Mouse (Mus musculus) intestine, embryonic 16.5 days (tissue): ENCODE measurements around the gene Ints3. TPM values are rescaled to one million over a fixed set of nuclear protein-coding genes. Genes with fewer than 3 reads are reported as not detected.

Experiments
- ATAC-seq: fragments of 200-750 bp; cut with Nextera tagmentation; 2 replicates; pipeline ENCODE4 v1.8.0; 2017; ENCODE audit warnings: moderate TSS enrichment, moderate library complexity
- H3K27ac ChIP-seq: fragments of 300-500 bp; sonication (generic); 2 replicates; pipeline ENCODE4 v1.5.1; 2014; ENCODE audit warnings: mild to moderate bottlenecking, low read length
- H3K27me3 ChIP-seq: fragments of 300-500 bp; sonication (generic); replicated peaks from 2 replicates; pipeline ENCODE4 v1.6.1; 2014; ENCODE audit warnings: low read length, control low read depth, mixed read lengths; ENCODE audit not compliant: control insufficient read depth, insufficient read depth
- H3K36me3 ChIP-seq: fragments of 300-500 bp; sonication (generic); 2 replicates; pipeline ENCODE4 v1.6.1; 2014; ENCODE audit warnings: low read length, control low read depth; ENCODE audit not compliant: control insufficient read depth, insufficient read depth
- H3K4me1 ChIP-seq: fragments of 300-500 bp; sonication (generic); 2 replicates; pipeline ENCODE4 v1.6.1; 2014; ENCODE audit warnings: low read length, control low read depth, mixed read lengths; ENCODE audit not compliant: control insufficient read depth, insufficient read depth
- H3K4me2 ChIP-seq: fragments of 300-500 bp; sonication (generic); 2 replicates; pipeline ENCODE4 v1.6.1; 2014; ENCODE audit warnings: low read depth, low read length, control low read depth
- H3K4me3 ChIP-seq: fragments of 300-500 bp; sonication (generic); 2 replicates; pipeline ENCODE4 v1.5.1; 2014; ENCODE audit warnings: mild to moderate bottlenecking, low read length
- H3K9ac ChIP-seq: fragments of 300-500 bp; sonication (generic); 2 replicates; pipeline ENCODE4 v1.6.1; 2014; ENCODE audit warnings: low read depth, low read length
- H3K9me3 ChIP-seq: fragments of 300-500 bp; sonication (generic); 2 replicates; pipeline ENCODE4 v1.6.1; 2016; ENCODE audit warnings: low read length, control low read depth; ENCODE audit not compliant: control insufficient read depth
- WGBS: fragments of 180-500 bp; shearing (Covaris S2); extraction: QIAGEN DNeasy Blood & Tissue Kit; methylation state at CpG from one replicate; pipeline ENCODE4 v1.1.7; 2014; 5-methylcytosine and 5-hydroxymethylcytosine counted together
- polyA plus RNA-seq: library from polyadenylated mRNA; unstranded; fragments of >200 nt; fragmentation: Nextera tagmentation; extraction: Ambion mirVana; gene quantifications from 2 replicates; pipeline ENCODE4 v1.2.1, GENCODE M21; 2015

Gene Ints3
- polyA plus RNA-seq, 1 experiment from 2014 or later = 20.2 TPM

DNA sequence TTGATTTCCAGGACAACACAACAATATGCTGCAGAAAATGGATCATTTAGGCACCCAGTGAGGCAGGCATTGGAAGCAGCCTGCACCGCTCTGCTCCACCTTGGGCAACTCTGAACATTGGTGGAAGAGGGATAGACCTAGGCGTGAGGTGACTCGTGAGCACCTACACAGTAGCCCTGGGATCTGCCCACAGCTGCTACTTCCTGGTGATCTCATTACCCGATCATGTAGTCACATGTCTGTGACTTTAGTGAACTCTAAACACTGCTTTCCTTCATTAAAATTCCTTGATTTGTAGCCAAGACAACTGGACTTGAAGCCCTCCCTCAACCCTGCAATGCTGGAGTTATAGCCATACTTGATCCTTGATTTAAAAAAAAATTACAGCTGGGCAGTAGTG lies 59.1 kb downstream of the Ints3 start:
- 64% methylated on average over 4 of the region's 4 CpGs for WGBS
- no peak overlapping the region for H3K4me2 ChIP-seq
- H3K9me3 ChIP-seq = no peaks in the 10 kb centered on the region
- no peaks in the 10 kb centered on the region for H3K4me1 ChIP-seq
- peak; percentile 52 for ATAC-seq
- no peaks in the 10 kb centered on the region for H3K36me3 ChIP-seq
- H3K27ac ChIP-seq = no peak overlapping the region; the same call in 1 of the 2 replicates
- H3K27me3 ChIP-seq = no peaks in the 10 kb centered on the region
- H3K9ac ChIP-seq = no peak overlapping the region
- no peak overlapping the region for H3K4me3 ChIP-seq

GRCm38 (mm10) chr3:90373432-90374028 lies 59.9 kb downstream of the Ints3 start:
- Histone ChIP-seq H3K4me3 (no peak overlapping the region), H3K9me3 (no peaks in the 10 kb centered on the region), H3K27ac (no peak overlapping the region), H3K9ac (no peak overlapping the region), H3K27me3 (no peaks in the 10 kb centered on the region), H3K4me2 (no peak overlapping the region), H3K36me3 (no peaks in the 10 kb centered on the region), H3K4me1 (no peaks in the 10 kb centered on the region)
- WGBS = 26% methylated on average over 4 of the region's 4 CpGs
- peak; percentile 72 for ATAC-seq

DNA sequence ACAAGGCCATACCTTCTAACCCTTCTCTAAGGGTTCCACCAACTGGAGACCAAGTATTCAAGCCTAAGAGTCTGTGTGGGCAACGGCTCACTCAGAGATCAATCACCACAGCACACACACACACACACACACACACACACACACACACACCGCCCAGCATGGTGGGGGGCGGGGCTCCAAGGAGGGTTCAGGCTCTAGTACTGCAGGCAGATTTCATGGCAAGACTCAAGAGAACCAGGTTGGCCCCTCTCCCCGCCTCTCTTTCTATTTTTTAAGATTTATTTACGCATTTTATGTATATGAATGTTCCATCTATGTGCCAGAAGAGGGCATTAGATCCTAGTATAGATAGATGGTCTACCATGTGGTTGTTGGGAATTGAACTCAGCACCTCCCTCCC lies 60.6 kb downstream of the Ints3 start:
- 56% methylated on average over 5 of the region's 5 CpGs for WGBS
- H3K9me3 ChIP-seq = no peaks in the 10 kb centered on the region
- no peaks in the 10 kb centered on the region for H3K36me3 ChIP-seq
- no peak overlapping the region for H3K9ac ChIP-seq
- no peaks in the 10 kb centered on the region for H3K4me1 ChIP-seq
- no peak overlapping the region for H3K27ac ChIP-seq
- H3K27me3 ChIP-seq = no peaks in the 10 kb centered on the region
- H3K4me3 ChIP-seq = no peak overlapping the region
- ATAC-seq = no peak
- no peak overlapping the region for H3K4me2 ChIP-seq

DNA sequence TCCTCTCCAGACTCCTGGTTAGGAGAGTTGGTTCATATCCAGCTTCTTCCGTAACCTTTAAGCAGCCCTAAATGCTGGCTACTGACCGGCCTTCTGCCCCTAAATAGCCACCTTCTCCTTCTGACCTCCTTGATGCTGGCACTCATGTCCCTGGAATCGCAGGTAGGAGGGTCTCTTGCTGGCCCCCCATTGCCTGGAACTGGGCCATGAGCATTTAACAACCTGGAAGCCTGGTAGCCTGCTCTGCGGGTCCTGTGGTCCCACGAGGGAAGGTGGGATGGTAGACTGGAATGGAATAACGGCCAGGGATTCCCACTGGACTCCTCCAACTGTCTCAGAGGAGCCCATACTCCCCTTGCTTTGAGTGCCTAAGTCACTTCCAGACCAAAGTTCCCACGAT lies 61.6 kb downstream of the Ints3 start:
- Histone ChIP-seq H3K27ac (no peak overlapping the region), H3K36me3 (no peaks in the 10 kb centered on the region), H3K27me3 (no peaks in the 10 kb centered on the region), H3K9me3 (no peaks in the 10 kb centered on the region), H3K4me2 (no peak overlapping the region), H3K4me3 (no peak overlapping the region), H3K9ac (no peak overlapping the region), H3K4me1 (peaks cover under 1% of the 10 kb centered on the region; the same call in 1 of the 2 replicates)
- no peak for ATAC-seq
- 66% methylated on average over 7 of the region's 7 CpGs for WGBS

DNA sequence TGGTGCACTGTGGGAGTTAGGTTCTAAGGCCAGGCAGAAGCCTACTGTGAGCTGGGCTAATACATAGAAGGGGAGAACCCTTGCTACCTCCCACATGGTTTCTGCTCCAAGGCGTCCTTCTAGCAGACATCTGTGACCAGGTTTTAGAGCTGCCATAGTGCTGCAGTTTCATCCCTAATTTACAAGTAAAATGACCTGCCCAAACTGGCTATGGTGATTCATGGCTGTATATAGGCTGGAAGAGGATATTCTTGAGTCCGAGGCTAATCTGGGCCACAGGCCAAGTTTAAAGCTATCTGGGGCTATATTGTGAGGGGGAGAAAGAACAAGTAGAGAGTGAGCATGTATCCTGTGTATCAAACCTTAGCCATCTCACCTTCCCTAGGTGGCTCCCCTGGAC lies 64.4 kb downstream of the Ints3 start:
- H3K27ac ChIP-seq = no peak overlapping the region
- H3K36me3 ChIP-seq = no peaks in the 10 kb centered on the region
- H3K4me3 ChIP-seq = no peak overlapping the region
- 41% methylated on average over 2 of the region's 2 CpGs for WGBS
- no peak overlapping the region for H3K4me2 ChIP-seq
- no peaks in the 10 kb centered on the region for H3K27me3 ChIP-seq
- no peak overlapping the region for H3K9ac ChIP-seq
- no peak for ATAC-seq
- peaks cover 5% of the 10 kb centered on the region for H3K4me1 ChIP-seq
- H3K9me3 ChIP-seq = no peaks in the 10 kb centered on the region

- Histone ChIP-seq H3K4me3 (no peak overlapping the region), H3K36me3 (no peaks in the 10 kb centered on the region), H3K27me3 (no peaks in the 10 kb centered on the region), H3K9ac (no peak overlapping the region), H3K4me2 (no peak overlapping the region), H3K27ac (peak overlapping the region; percentile 74), H3K9me3 (no peaks in the 10 kb centered on the region), H3K4me1 (peaks cover 5% of the 10 kb centered on the region)
- peak; percentile 96 for ATAC-seq
- WGBS = 78% methylated on average over 5 of the region's 5 CpGs
Observed at GRCm38 (mm10) chr3:90367001-90367632, 66.3 kb downstream of the Ints3 start.

DNA sequence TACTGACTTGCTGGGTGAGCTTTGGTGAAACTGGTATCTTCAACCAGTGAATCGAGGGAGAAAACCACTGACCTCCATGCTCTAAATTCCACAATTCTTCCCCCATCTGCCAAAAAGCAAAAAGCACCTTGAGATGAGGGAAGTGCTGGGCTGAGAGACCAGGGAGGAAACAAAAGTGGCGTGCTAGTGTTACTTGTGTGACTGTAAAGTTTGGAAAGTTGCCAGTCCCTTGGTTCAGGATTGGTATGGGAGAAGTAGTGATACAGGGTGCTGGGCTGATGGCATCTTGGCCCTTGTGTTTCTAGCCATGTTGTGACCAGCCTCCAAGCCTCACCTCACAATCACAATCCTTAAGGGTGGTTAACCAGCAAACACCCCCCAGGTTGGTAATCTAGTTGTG lies 71.1 kb downstream of the Ints3 start:
- Histone ChIP-seq H3K9ac (no peak overlapping the region), H3K9me3 (no peaks in the 10 kb centered on the region), H3K4me2 (no peak overlapping the region), H3K4me3 (no peak overlapping the region), H3K27me3 (no peaks in the 10 kb centered on the region), H3K4me1 (peaks cover 5% of the 10 kb centered on the region), H3K36me3 (peaks cover 3% of the 10 kb centered on the region; the same call in 1 of the 2 replicates), H3K27ac (no peak overlapping the region)
- no peak for ATAC-seq
- WGBS = 82% methylated on average over 2 of the region's 2 CpGs

GRCm38 (mm10) chr3:90361476-90361875 lies 71.9 kb downstream of the Ints3 start:
- Histone ChIP-seq H3K4me1 (peaks cover 1% of the 10 kb centered on the region), H3K27ac (no peak overlapping the region), H3K36me3 (peaks cover 7% of the 10 kb centered on the region; the same call in 1 of the 2 replicates), H3K9me3 (no peaks in the 10 kb centered on the region), H3K4me2 (no peak overlapping the region), H3K27me3 (no peaks in the 10 kb centered on the region), H3K4me3 (no peak overlapping the region), H3K9ac (no peak overlapping the region)
- no peak for ATAC-seq
- WGBS = 72% methylated on average over 4 of the region's 4 CpGs

- Histone ChIP-seq H3K4me2 (no peak overlapping the region), H3K27ac (no peak overlapping the region), H3K36me3 (peaks cover 10% of the 10 kb centered on the region), H3K4me1 (no peaks in the 10 kb centered on the region), H3K9ac (no peak overlapping the region), H3K9me3 (no peaks in the 10 kb centered on the region), H3K27me3 (no peaks in the 10 kb centered on the region), H3K4me3 (no peak overlapping the region)
- no peak for ATAC-seq
- 74% methylated on average over 1 of the region's 1 CpGs for WGBS
Observed at GRCm38 (mm10) chr3:90359230-90359629, 74.2 kb downstream of the Ints3 start.

GRCm38 (mm10) chr3:90357959-90358358 lies 75.5 kb downstream of the Ints3 start:
- Histone ChIP-seq H3K36me3 (peaks cover 13% of the 10 kb centered on the region), H3K27me3 (no peaks in the 10 kb centered on the region), H3K4me3 (no peak overlapping the region), H3K27ac (no peak overlapping the region), H3K4me2 (no peak overlapping the region), H3K9ac (no peak overlapping the region), H3K9me3 (no peaks in the 10 kb centered on the region), H3K4me1 (no peaks in the 10 kb centered on the region)
- no peak for ATAC-seq
- 92% methylated on average over 7 of the region's 7 CpGs for WGBS
